Mouse (Mus musculus) adrenal gland, postnatal 14 days (tissue): ENCODE measurements around the gene Sema6c. TPM values are rescaled to one million over a fixed set of nuclear protein-coding genes. Genes with fewer than 3 reads are reported as not detected.

Source experiments
- DNase-seq: peaks from one replicate; pipeline ENCODE4 v3.0.0; 2021; ENCODE audit warnings: mixed read lengths
- total RNA-seq: library from RNA; stranded (reverse); gene quantifications from 2 replicates; pipeline ENCODE4 v1.2.3, GENCODE M21; 2021

Sema6c gene
- total RNA-seq, 1 experiment from 2014 or later, result 2.8 TPM

- no peak for DNase-seq
Observed at GRCm38 (mm10) chr3:95141952-95142616, 18.2 kb upstream of the Sema6c start, which contains the start of gene Tnfaip8l2. Gene Tnfaip8l2, minus strand, starts transcription at chr3:95142360.

- DNase-seq, result peak; percentile 92
Observed at GRCm38 (mm10) chr3:95142617-95143011, 17.6 kb upstream of the Sema6c start.

- DNase-seq, result no peak
Observed at GRCm38 (mm10) chr3:95147924-95148323, 12.3 kb upstream of the Sema6c start.

- DNase-seq, result peak; percentile 68
Observed at GRCm38 (mm10) chr3:95153874-95154273, 6.4 kb upstream of the Sema6c start.

GRCm38 (mm10) chr3:95159511-95159986 is 708 bp upstream of the Sema6c start:
- DNase-seq, result no peak

- no peak for DNase-seq
Observed at GRCm38 (mm10) chr3:95161041-95161551, 839 bp downstream of the Sema6c start.

- DNase-seq, result no peak
Observed at GRCm38 (mm10) chr3:95161618-95162344, 1.5 kb downstream of the Sema6c start.

GRCm38 (mm10) chr3:95162345-95162628 is 2.0 kb downstream of the Sema6c start:
- DNase-seq, result no peak

- DNase-seq, result no peak
Observed at GRCm38 (mm10) chr3:95163419-95164255, 3.4 kb downstream of the Sema6c start.

- DNase-seq, result no peak
Observed at GRCm38 (mm10) chr3:95164256-95164550, 3.9 kb downstream of the Sema6c start.

GRCm38 (mm10) chr3:95164840-95165239 is 4.6 kb downstream of the Sema6c start:
- DNase-seq, result no peak

- no peak for DNase-seq
Observed at GRCm38 (mm10) chr3:95169996-95170395, 9.7 kb downstream of the Sema6c start.

- DNase-seq, result no peak
Observed at GRCm38 (mm10) chr3:95171105-95171504, 10.8 kb downstream of the Sema6c start.

- no peak for DNase-seq
Observed at GRCm38 (mm10) chr3:95172526-95173255, 12.4 kb downstream of the Sema6c start.

GRCm38 (mm10) chr3:95173256-95173949 is 13.1 kb downstream of the Sema6c start:
- DNase-seq, result peak; percentile 50

GRCm38 (mm10) chr3:95174011-95174592 is 13.8 kb downstream of the Sema6c start:
- peak; percentile 91 for DNase-seq

- no peak for DNase-seq
Observed at GRCm38 (mm10) chr3:95176500-95176899, 16.2 kb downstream of the Sema6c start.

- DNase-seq, result no peak
Observed at GRCm38 (mm10) chr3:95177583-95177982, 17.3 kb downstream of the Sema6c start.

- DNase-seq, result no peak
Observed at GRCm38 (mm10) chr3:95178948-95179347, 18.7 kb downstream of the Sema6c start.

- no peak for DNase-seq
Observed at GRCm38 (mm10) chr3:95179890-95180289, 19.6 kb downstream of the Sema6c start.

- peak; percentile 51 for DNase-seq
Observed at GRCm38 (mm10) chr3:95181841-95182240, 21.6 kb downstream of the Sema6c start.
